Mouse (Mus musculus): ENCODE data around the gene Tmem126a. TPM values are rescaled to one million over a fixed set of nuclear protein-coding genes. Genes with fewer than 3 reads are reported as not detected.

Tmem126a gene
- 52.9 and 53.1 TPM in 2 replicates for total RNA-seq (2021)
- long read RNA-seq, transcript Tmem126a-205 (1 exons, 1,730 nt), result minor isoform, 5 of 34 reads
- long read RNA-seq, transcript Tmem126a-201 (5 exons, 799 nt), result major isoform, 15 of 34 reads
- long read RNA-seq, partial matches to known transcripts, result 6 of 34 reads
- long read RNA-seq, other reads (novel, unspliced or antisense), result 3 of 34 reads

DNA sequence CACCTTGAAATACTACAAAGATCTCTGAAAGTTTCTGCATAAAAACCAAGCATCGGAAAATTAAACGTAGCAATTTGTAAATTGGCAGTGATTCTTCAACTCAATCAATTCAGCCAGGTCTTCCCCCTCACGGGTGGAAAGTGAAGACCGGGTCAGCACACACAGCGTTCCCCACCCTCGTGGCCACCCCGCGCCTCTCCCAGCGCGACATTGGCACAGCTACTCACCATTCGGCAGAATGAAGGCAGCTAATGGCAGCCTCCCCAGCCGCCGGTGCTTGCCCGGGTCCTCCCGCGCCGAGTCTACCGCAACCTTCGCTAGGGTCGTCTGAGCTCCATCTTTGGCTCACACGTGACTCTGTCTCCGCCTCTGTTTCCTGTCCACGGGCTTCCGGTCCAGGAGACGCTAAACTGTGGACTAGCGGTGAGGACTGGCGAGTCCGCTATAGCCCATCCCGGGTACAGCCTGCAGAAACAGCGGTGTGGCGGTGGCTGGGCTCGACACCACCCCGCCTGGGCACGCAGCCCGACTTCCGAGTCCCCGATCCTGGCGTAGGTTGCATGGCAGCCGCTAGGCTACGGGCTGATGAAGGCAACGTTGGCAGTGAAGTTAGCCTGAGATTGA, at the start of gene Tmem126a:
Gene Tmem126a, minus strand, starts transcription at position 385 of the 624 bp plus-strand sequence.
- DNase-seq, result peak; percentile 86

DNA sequence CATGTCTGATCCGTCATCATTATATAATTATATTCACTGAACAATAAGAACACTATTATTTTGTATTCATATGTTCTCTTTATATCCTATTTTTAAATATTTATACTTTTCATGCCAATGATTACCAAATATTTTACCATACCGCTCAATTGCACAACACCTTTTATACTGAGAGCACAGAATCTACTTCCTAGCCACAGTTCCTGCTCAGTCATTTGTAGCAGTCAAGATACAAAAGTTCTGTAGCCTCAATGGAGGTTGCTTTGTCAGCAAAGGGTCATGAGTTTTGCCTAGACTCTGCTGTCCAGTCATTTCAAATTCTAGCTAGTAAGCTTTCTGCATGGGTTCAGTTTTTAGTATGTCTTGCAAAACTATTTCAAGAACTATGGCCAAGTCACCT, 25.6 kb upstream of the Tmem126a start:
- DNase-seq, result no peak

DNA sequence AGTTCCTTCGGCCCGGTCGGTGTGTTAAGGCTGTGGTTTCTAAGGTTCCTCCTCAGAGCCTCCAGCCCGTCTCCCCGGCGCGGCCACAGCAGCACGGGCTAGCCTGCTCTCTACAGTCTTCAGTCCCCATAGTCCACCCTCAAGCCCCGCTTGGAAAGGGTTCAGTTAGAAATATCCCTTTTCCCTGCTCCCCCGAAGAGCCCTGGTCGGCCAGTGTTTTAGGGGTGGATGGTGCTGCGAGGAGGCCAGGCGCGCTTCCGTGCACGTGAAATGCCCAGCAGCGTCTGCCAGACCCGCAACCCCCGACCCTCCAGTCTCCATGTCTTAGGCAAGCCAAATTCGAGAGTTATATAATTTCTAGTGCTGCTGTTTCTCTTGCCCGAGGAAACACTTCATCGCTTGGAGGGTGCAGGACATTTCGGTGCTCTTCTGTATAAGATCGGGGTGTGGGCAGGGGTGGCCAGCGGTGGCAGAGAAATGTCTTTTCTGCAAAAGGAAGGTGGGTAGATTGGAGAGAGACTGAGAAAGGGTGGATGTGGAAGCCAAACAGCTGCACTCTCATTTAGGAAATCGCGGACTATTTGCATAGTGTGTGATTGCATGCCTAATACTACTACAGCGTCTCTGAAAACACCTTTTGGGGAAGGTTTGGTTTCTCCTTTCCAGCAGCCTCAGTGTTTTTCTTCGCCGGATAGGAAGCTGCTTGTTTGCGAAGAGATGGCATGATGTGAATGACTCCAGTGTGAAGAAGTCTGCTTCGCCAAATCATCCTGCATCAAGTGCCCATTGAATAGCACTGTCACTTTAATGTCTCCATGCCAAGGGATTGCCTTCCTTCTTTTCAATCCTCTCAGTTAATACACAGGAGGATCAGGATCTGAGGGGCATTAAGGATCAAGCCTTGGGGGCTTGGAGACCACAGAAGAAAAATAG, 19.6 kb upstream of the Tmem126a start, which contains the start of gene Dlg2:
Gene Dlg2, plus strand, starts transcription at position 360 of the 933 bp plus-strand sequence.
- DNase-seq, result no peak

DNA sequence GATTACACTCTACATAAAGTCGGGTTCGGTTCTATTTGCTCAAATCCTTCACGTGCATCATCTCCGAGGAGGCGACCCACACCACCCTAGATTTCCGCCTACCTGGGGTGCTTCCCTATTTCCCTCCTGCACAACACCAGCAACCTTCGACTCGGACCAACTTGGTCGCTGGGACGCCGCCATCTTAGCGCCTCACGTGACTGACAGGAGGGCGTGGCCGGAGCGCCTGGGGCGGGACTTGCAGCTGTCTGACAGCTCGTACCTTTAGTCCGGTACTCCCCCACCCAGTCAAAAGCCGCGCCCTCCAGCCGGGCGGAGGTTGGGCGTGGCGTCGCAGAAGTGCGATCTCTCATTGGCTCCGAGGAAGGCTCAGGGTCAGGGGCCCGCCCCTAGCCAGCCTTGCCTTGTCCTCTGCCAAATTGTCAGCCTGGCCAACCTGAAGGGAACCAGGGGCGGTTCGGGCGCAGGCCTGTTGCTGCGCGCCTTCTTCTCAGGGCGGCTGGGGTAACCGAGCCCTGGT, 18.8 kb upstream of the Tmem126a start, which contains the start of gene Tmem126b:
Gene Tmem126b, minus strand, starts transcription at position 209 of the 520 bp plus-strand sequence.
- peak; percentile 99 for DNase-seq

DNA sequence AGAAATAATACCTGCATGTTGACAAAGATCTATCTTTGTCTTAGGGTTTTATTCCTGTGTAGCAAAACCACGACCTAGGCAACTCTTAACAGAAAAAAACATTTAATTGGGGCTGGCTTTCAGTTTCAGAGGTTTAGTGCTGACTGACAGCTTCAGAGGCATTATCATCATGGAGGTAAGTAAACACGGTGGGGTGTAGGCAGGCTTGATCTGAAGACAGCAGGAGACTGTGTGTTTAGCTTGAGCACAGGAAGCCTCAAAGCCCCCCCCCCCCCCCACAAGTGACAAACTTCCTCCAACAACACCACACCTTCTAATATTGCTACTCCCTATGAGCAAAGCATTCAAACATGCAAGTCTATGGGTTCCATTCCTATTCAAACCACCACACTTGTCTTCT, 16.5 kb upstream of the Tmem126a start:
- no peak for DNase-seq

DNA sequence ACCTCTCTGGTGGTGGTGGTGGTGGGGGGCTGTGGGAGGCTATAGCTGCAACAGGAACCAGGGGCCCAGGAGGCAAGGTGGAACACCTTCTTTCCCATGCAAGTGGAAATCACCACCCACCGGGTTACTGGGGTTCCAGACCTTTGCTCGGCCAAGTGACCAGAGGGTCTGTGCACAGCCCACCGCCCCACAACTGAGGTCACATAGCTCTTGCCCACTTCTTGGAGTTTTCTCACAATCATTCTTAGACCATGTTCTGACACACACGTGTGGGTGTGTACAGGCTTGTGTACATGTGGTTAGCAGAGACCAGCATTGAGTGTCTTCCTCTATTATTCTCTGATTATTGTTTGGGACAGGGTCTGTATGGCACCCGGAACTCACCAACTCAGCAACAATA, 4.4 kb upstream of the Tmem126a start:
- no peak for DNase-seq

DNA sequence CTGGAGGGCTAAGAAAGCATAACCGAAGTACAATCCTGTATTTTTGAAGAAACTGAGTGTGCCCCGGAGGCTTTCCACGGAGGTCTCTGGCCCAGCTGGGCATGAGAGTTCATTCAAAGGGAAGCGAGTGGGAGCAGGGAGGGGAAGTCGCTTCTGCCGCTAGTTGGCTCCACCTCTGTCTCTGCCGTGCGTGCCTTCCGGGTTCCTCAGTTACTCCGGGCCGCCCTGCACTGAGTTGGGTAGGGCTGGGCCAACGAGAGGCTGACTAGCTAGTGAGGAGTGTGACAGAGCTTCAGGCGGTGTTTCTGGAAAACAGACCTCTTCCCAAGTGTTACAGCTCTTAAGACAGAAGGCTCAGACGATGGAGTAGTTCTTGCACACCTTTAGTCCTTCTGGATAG, 3.9 kb upstream of the Tmem126a start:
- DNase-seq, result peak; percentile 28

DNA sequence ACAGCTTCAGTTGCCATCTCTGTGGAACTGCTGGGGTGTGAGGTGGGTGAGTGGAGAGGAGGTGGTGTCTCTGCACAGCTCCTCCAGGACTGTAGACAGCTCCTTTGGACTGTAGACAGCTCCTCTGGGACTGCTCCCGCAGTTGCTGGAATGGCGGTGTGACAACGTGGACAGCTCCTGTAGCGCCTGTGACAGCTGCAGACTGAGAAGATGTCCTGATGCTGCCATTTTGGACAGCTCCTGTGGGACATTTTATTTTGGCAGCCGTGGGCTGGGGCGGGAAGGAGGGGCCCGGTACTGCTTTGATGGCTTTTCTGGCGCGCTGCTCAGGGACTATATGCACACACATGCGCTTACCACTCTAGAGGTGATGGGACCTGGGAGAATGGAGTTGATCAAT, 3.3 kb upstream of the Tmem126a start:
- DNase-seq, result no peak

DNA sequence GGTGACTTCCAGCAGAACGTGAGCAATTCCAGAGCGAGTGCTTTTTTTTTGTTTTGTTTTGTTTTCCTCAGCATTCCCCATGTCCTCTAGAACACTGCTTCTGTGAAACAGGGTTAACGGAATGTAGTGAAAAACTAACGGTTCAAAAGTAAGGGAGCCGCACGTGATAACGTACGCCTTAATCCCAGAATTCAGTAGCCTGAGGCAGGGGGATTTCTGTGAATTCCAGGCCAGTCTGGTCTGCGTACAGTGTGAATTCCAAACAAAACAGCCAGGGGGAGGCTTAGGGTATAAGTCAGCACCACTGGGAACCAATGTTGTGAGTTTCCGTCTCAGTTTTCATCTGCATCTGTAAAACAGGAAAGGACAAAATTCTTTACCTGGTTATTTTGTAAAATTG, 488 bp upstream of the Tmem126a start:
- DNase-seq, result peak; percentile 10

DNA sequence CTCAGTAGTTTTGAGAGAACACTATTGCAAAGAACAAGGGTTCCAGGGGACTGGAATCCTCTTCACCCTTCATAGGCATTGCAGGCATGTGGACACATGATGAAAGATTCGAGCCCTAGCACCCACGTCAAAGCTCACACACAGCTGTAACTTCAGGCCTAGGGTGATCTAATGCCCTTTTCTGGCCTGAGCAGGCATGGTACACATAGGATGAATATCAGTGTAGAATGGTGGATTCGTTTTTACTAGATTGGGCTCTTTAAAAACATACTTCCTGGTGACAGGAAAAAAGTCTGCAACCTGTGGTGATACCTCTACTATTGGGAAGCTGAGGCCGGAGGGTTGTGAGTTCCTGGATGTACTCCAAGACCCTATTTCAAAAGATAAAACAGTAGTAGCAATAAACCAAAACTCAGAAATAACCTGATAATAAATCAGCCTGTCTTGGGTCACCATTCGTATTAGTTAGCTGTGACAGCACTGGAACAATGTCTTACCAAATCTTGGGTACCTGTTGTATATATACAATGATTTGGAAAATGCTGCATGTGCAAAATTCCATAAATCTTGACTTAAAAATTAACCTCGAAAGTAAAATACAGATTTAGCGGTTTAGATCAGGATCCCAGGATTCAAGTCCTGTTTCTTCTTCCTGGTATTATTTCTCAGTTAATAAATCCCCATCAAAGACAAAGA, 732 bp downstream of the Tmem126a start:
- no peak for DNase-seq

DNA sequence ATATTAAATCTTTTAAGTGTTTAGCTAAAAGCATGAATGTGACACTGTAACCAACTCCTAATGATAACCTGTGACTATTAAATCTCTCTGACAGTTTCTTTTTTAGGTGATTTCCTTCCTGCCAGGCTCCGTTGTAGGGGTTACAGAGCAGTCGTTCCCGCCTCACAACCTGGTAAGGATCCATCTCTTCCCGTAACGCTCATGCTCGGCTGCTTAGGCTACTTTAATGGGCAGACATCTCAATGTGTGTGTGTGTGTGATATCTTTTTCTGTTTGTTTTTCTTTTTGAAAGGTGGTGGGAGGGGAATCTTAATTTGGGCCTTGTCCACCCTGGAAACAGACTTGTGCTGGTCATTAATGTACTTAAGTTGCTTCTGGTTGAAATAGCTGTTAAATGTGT, 12.8 kb downstream of the Tmem126a start:
- DNase-seq, result no peak

DNA sequence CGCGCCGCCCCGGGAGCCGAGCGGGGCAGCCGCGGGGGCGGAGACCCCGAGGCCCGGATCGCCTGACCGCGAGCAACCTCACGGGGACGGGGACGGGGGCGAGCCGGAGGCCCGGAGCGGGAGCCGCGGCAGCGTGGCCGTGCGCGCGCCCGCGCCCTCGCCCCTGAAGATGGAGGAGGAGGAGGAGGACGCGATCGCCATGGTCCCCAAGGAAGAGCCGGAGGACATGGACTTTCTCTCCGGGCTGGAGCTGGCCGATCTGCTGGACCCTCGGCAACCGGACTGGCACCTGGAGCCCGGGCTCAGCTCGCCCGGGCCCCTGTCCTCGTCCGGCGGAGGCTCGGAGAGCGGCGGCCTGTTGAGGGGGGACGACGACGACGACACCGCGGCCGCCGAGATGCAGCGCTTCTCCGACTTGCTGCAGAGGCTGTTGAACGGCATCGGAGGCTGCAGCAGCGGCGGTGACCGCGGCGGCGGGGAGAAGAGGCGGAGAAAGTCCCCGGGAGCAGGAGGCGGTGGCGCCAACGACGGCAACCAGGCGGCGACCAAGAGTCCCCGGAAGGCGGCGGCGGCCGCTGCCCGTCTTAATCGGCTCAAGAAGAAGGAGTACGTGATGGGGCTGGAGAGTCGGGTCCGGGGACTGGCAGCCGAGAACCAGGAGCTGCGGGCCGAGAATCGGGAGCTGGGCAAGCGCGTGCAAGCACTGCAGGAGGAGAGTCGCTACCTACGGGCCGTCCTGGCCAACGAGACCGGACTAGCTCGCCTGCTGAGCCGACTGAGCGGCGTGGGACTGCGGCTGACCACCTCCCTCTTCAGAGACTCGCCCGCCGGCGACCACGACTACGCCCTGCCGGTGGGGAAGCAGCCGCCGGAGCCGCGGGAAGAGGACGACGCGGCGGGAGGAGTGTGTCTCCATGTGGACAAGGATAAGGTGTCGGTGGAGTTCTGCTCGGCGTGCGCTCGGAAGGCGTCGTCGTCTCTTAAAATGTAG, 13.6 kb downstream of the Tmem126a start:
- DNase-seq, result peak; percentile 74

DNA sequence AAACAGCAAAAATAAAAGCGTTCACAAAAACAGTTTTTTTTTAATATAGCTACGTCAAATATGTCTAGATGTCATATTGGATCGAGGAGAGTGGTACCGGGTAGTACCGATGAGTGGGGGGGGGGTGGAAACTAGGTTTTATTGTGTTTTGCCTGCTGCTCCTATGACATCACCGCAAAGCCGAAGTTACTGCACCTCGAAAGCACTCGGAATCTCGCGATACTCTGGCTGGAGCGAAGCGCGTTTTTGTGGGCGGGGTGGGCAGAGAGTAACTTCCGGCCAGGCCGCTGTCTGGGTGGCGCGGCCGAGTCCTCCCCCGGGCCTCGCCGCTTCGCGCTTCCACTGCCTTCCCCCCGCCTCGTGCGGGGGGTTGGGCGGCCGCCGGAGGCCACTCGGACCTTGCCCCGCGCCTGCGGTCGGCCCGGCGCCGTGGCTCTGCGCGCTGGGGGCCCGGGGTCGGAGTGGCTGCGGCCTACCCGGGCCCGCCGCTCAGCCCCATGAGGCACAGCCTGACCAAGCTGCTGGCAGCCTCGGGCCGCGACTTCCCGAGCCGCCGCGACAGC, 14.4 kb downstream of the Tmem126a start, which contains the start of gene Crebzf:
Gene Crebzf, plus strand, starts transcription at position 212 of the 563 bp plus-strand sequence.
- DNase-seq, result peak; percentile 95

DNA sequence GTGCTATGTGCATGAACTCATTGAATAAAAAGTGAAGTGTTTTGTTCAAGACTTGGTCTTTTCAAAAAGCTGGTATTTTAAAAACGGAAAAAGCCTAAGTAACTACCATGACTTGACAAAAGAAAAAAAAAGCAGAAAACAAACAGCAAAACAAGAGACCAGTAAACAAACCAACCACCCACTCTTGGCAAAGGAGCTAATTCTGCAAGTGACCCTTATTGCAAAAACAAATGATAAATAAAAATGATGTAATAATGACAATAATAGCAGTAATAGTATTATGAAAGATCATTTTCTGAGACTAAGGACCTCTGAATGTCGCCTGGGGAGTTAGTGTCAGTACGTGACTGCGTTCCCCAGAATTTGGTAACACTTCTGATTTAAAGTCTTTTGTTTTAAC, 15.0 kb downstream of the Tmem126a start:
- DNase-seq, result no peak

DNA sequence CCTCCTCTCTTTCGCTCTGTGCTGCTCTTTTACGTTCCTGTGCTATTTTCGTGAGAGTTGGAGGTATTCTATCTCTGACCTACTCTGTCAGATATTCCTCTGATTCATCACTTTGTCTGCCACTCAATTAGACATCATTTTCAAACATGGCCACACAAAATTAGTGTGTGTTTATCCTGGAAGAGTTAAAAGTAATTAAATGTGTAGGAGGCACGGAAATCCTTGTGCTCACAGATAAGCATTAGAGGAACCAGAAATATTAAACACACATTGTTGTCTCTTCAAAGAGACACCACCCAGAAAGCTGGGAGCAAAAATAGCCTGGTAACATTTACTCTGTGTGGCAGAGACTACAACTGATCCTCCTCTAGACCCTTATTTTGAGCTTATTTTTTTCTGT, 17.0 kb downstream of the Tmem126a start:
- no peak for DNase-seq

DNA sequence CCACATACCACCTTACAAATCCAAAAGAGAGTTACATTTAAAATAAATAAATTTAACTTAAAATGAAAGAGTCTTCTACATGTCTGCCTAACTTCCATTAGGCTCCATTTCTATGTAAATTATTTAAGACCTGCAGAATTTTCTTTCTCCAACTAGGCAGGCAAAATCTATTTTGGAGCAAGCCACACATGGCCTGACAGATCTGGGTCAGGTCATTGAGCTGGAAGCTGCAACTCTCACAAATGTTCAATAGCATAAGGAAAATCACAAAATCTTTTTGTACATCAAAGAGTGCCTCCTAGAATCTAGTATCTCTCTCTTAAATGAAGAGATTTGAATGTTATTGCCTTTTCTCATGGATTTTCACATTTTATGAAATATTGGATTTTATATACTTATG, 24.8 kb downstream of the Tmem126a start:
- DNase-seq, result no peak

DNA sequence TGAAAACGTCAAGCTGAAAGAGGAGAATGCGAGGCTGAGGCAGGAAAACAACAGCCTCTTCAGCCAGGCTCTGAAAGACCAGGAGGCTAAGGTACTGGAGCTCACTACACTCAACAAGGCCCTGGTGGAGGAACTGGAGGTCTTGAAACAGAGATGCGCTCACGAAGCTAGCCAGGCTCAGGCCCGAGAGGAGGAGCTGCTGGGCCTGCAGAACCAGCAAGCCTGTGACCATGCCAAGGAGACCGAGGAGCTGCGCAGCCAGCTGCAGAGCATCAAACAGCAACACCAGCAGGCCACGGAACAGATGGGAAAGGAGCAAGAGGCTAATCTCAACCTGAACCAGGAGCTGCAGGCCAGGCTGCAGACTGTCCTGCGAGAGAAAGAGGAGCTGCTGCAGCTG, 30.0 kb downstream of the Tmem126a start:
- no peak for DNase-seq

DNA sequence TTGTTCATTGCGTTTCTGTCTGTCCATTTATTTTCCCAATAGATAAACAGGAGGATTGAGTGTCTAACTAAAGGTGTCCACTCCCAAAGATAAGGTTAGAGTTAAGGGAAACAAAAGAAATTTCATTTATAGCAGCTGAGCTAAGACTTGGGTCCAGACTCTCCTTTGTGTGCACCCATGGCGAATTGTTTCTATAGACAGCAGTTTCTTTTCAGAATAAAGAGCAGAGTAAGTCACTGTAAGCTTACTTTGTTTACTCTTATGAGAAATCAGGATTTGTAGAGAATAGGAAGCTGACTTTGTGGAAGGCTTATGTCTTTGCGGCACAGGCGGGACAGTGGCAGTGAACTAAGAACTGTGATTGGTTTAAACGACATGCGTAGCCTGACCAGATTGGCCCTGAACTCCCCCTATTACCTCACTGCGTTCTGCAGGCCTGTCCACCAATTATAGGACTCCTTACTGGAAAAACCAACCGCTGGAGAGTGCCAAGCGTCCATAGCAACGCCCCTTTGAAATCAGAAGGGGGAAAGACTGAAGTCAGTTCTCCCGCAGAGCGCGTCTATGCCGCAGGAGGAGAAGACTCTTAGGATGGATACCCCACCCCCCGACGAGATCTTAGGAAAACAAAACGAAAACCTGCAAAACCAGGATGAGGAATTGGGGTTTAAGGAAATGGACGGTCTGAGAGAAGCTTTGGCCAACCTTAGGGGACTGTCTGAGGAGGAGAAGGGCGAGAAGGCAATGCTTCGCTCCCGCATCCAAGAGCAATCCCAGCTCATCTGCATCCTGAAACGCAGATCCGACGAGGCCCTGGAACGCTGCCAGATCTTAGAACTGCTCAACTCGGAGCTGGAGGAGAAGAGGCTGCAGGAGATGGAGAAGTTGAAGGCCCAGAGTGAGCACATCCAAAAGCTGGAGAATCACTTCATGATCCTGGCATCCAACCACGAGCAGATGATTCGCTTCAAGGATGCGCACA, 30.7 kb downstream of the Tmem126a start, which contains the start of gene Ccdc89:
Gene Ccdc89, plus strand, starts transcription at position 558 of the 982 bp plus-strand sequence.
- DNase-seq, result peak; percentile 72

DNA sequence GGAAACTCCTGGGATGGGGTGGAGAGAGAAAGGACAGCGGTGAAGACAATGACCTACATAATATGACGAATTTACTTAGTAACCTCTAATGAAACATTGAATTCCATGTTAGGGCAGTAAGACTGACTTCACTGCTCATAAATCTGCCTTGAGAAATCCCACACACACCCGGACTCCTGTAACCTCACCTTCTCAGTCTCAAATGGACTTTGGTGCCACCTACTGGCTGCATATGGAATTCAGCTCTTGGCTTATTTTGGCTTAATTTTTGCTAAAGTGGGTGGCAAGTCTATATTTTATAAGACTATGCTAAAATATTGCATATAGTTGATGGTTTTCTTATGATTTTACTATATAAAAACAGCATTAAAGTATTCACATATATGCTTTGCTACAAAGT, 47.1 kb downstream of the Tmem126a start:
- DNase-seq, result peak; percentile 61

Data from adrenal gland, postnatal 25 days (tissue).